Mouse (Mus musculus) left cerebral cortex, adult 18-20 months (tissue): Measurements from ENCODE around the gene Arhgef10l. TPM values are rescaled to one million over a fixed set of nuclear protein-coding genes. Genes with fewer than 3 reads are reported as not detected.

ENCODE experiments used
- DNase-seq, 2 experiments: peaks; one replicate each; pipeline ENCODE4 v3.0.0; 2021 to 2022; ENCODE audit warnings: low spot score in 2 of 2, mixed read lengths in 1 of 2
- total RNA-seq, 2 experiments: library from RNA; stranded (reverse); gene quantifications; 2 replicates each; pipeline ENCODE4 v1.2.3; 2021

Arhgef10l gene
- total RNA-seq, 2 experiments from 2014 or later: 56.0 to 60.5 TPM

GRCm38 (mm10) chr4:140695146-140695545 is 29.3 kb upstream of the Arhgef10l start:
- DNase-seq: no peak

- DNase-seq: no peak
Measured at GRCm38 (mm10) chr4:140694551-140695060, 28.8 kb upstream of the Arhgef10l start.

- no peak for DNase-seq
Measured at GRCm38 (mm10) chr4:140693513-140693912, 27.7 kb upstream of the Arhgef10l start.

- no peak for DNase-seq
Measured at GRCm38 (mm10) chr4:140691481-140691880, 25.7 kb upstream of the Arhgef10l start.

- no peak for DNase-seq
Measured at GRCm38 (mm10) chr4:140689873-140690655, 24.3 kb upstream of the Arhgef10l start.

- no peak for DNase-seq
Measured at GRCm38 (mm10) chr4:140688826-140689425, 23.1 kb upstream of the Arhgef10l start.

GRCm38 (mm10) chr4:140688044-140688825 is 22.4 kb upstream of the Arhgef10l start:
- DNase-seq: no peak

GRCm38 (mm10) chr4:140684881-140685303 is 19.1 kb upstream of the Arhgef10l start:
- DNase-seq: no peak

GRCm38 (mm10) chr4:140684141-140684871 is 18.5 kb upstream of the Arhgef10l start:
- DNase-seq: no peak

GRCm38 (mm10) chr4:140683608-140684007 is 17.8 kb upstream of the Arhgef10l start:
- DNase-seq: no peak

- DNase-seq: no peak
Measured at GRCm38 (mm10) chr4:140680731-140681397, 15.1 kb upstream of the Arhgef10l start.

GRCm38 (mm10) chr4:140679723-140680380 is 14.0 kb upstream of the Arhgef10l start:
- DNase-seq: peak; percentile 83 to 85

GRCm38 (mm10) chr4:140679038-140679437 is 13.2 kb upstream of the Arhgef10l start:
- no peak for DNase-seq

- DNase-seq: peak; percentile 78 to 87
Measured at GRCm38 (mm10) chr4:140674345-140674926, 8.6 kb upstream of the Arhgef10l start.

GRCm38 (mm10) chr4:140673527-140674264 is 7.9 kb upstream of the Arhgef10l start:
- DNase-seq: no peak

GRCm38 (mm10) chr4:140667802-140668201 is 2.0 kb upstream of the Arhgef10l start:
- no peak for DNase-seq

- no peak for DNase-seq
Measured at GRCm38 (mm10) chr4:140665053-140665452, 759 bp downstream of the Arhgef10l start.

- DNase-seq: no peak
Measured at GRCm38 (mm10) chr4:140662882-140663585, 2.8 kb downstream of the Arhgef10l start.
